Mouse (Mus musculus): ENCODE data around the gene Abca8b.
A peak's percentile ranks its signal among the peaks of the same experiment; 100 is the strongest.
"Not testable (repeated sequence)": the region's sequence is repeated elsewhere in the genome, so short reads cannot be mapped to it uniquely, and the experiment has no call there.

Gene Abca8b

DNA sequence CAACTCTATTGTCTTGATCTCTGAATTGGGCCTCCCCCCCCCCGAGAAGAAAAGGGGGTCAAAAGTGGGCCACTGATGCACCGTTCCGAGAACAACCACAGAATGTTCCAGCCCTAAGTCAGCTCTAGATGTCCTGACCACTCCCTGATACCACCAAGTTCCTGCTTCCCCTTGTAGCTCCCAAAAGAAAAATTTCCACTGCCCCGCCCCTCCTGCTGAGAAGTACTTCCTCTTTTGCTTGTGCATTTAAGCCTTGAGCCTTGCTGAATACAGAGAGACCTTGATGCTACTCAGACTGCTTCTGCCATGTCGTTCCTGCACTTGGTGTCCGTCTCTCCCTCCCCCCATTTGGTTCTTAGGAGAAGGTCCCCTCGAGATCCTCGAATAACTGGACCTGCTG lies 82.5 kb downstream of the Abca8b start:
- not testable (repeated sequence) for DNase-seq

DNA sequence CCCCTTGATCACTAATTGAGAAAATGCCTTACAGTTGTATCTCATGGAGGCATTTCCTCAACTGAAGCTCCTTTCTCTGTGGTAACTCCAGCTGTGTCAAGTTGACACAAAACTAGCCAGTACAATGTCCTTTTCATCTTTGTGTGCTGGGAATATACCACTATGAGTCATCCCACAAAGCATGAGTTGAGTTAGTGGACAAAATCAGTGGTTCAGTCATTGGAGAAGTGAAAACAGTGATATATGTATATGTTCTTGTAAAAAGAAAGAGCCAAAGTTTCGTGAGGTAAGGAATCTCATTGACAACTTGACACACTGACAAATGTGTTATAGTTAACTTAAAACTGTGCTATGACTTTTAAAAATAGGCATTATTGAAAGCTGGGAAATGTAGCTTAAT lies 83.5 kb downstream of the Abca8b start:
- DNase-seq: not testable (repeated sequence)

DNA sequence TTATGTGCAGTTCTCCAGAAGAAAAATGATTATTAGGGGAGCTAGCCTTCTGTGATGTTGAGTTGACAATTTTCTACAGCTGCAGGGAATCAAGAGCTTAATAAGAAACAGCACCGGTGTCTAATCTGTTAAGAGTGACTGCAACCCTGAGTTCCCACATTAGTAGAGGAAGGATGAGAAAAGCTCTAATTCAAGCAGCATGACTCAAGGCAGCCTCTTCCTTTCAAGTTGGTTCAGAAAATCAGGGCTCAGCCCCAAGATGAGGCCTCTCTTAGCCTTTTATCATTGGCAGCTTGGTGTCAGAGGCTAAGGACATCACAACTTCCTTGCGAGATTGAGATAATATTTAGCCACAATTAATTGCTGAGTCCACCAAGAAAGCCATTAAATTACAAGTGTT lies 85.8 kb downstream of the Abca8b start:
- no peak for DNase-seq

DNA sequence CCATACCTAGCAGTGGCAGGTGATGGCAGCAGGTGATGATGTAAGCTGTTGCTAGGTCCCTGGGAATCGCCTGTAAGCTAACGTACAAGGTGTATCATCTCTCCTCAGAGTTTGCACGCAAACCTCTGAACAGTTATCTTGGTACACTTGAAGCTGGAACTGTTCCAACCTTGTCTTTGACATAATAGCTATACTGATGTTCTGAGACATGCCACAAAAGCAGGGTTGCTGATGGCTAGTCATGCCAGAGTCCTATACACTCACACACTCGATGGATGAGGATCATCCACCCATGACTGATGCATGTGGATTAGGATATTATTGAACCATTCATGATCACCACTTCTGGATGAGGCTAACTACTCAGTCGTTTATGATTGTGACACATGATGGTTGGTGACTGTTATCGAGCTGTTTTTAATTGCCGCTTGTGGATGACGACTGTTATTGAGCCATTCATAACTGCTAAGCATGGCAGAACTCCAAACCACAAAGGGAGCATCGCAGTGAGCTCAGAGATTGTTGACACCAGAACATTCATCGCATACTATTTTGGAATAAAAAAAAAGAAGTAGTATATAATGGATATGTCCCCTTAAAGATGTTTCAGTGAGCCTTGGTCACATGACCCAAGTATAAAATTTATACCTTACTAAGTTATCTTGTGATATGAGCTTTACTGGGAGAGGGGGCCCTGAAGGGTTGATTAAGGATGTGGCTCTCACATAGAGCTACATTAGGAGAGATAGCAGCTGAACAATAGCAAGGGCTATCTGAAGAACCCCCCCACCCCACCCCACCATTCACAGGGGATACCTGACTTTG lies 87.2 kb downstream of the Abca8b start:
- DNase-seq: no peak

DNA sequence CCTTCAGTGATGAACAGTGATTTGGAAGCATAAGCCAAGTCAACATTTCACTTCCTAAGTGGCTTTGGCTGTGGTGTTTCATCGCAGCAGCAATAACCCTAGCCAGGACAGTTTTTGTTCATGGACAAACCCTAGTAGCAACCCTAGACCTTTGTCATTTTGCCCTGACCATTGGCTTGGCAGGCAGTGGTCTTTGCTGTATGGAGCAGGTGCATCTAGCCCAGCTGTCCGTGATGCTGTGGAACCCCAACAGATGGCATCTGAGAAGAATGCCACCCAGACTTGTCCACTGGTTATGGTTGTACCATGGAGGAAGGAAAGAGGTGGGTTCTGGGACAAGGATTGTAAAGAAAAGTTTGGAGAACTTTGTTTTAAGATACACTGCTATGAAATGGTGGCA lies 88.1 kb downstream of the Abca8b start:
- DNase-seq: no peak

DNA sequence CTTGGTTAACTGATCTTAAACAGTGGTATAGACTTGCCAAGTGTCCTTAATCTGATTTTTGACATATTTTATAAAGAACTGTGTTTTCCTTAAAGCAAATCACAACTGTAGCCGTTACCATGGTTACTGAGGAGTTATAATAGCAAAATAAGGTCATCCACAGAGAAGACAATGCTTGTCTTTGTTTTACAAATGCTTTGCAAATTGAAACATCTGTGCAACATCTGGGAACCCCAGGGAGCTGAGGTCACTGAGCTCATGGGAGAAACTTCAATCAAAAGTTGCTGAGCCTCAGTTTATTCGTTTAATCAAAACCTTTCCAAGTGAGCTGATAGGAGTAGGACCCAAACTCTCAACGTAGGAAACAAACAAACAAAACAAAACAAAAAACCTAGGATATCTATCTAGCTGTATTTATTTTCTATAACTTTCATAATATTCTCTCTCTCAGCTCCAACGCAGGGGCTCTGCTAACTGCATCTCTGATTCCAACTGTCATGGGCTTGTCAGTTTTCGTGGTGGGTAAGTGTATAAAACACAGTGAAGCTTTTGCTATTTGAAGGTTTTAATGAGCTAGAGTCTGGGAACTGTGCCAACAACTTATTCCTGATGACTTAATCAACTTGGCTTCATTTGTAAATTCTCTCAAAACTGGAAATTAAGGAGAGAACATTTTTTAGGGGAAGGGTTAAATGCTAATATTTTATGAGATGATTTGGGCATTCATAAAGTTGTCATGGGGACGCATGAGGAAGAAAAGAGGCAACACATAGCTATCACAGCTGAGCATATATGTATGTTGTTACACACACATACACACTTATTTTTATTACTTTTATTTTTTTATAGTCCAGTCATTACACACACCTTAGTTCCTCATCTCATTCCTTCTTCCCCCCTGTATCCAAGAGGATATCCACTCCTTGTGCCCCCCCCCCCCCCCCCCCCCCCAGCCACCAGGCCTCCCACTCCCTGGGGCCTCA lies 92.7 kb downstream of the Abca8b start:
- DNase-seq: no peak

DNA sequence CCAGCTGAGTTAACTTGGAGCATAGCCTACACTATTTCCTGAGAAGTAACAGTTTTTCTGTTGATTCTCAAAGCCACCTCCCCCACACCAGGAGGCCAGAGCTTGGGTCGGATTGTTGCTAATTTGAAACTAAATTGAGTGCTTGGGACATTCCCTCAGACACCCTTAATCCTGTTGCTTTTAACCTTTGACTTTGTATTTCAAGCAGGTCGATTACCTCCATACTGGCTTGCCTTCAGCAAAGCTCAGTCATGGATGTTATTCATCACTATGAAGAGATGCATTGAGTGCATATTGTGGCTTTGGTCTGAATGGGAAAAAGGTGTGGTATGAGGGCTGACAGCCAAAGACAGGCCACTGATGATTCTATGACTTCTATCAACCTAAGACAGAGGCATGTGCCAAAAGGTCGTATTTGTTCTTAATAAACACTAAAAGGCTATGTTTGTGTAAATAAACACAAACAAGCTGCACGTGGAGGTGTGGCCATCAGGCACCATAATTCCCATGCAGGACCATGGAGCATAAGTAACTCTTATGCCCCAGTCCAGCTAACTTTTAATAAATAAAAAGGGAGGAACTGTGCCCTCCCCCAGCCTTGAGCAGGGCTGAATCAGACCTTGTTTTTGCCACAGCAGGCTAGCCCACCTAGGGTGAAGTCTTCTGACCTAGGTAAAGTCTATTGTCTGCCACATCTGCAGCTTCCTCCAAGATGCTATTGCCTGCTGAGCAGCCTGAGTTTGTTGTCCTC lies 95.0 kb downstream of the Abca8b start:
- DNase-seq: no peak

DNA sequence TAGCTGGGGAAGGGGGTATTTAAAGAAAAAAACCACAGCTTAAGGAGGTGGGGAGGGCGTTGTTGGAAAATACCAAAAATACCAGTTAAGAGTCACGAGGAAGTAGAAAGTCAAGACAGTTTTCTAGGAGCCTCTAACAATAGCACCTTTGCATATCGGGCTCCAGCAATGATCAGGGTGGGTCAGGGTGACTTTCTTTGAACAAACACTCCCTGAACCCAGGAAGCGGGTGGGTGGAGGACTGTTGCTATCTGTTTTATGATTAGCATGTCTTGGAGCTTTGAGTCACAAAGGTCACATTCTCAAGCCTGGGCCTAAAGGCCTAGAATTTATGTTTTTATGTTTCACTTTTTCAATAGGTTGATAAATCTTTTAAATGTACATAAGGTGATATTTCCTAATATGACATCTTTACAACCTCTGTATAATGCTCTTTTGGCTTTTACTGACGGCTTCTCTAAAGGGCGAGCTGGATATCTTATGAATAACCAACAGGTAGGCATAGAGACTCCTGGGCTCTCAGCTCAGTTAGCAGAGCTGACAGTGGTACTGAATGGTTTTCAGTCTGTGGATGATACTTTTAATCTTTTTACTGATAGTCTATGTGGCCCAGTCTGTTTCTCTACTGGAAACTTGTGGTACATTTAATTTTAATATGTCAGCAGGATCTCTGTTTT lies 96.7 kb downstream of the Abca8b start:
- no peak for DNase-seq

DNA sequence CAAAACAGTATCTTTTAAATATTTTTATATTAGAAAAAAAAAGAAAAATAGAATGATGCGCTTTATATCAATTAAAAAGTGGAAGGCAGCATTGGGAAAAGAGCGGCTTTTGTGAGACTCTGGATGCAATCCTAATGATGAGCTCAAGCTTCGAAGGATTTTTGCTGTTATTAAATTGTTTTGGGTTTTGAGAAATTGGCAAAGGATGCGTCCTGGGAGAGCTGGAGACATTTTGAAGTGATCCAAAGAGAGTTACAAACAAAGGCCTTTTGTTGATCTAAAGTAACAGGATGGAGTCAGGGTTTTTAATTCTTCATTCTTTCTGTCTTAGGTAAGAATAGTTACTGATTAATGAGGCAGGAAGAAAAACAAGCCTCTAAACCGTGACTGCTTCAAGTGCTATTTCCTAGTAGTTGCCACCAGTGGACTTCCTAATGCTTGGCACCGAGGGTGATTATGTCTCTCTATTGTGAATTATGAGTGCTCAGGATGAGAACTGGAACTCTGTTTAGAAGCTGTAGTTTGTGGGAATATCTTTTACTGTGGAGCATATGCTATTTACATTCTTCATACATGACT lies 99.6 kb downstream of the Abca8b start:
- DNase-seq: no peak

DNA sequence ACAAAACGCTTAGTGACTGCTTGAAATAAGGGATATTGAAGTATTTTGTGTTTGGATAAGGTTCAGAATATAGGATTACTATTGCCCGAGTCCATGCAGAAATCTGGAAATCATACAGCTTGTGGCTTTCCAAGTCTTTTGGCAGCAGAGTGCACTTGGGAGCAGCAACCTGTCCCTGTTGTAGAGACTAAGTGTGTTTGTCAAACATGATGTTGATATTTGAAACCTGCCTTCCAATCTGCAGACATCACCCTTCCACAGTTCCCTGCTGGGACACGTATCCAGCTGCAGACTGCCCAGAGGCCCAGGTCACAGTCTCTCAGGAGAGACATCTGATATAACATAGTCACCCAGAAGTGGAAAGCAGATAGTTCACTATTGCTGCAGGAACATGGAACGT lies 100.1 kb downstream of the Abca8b start:
- no peak for DNase-seq

DNA sequence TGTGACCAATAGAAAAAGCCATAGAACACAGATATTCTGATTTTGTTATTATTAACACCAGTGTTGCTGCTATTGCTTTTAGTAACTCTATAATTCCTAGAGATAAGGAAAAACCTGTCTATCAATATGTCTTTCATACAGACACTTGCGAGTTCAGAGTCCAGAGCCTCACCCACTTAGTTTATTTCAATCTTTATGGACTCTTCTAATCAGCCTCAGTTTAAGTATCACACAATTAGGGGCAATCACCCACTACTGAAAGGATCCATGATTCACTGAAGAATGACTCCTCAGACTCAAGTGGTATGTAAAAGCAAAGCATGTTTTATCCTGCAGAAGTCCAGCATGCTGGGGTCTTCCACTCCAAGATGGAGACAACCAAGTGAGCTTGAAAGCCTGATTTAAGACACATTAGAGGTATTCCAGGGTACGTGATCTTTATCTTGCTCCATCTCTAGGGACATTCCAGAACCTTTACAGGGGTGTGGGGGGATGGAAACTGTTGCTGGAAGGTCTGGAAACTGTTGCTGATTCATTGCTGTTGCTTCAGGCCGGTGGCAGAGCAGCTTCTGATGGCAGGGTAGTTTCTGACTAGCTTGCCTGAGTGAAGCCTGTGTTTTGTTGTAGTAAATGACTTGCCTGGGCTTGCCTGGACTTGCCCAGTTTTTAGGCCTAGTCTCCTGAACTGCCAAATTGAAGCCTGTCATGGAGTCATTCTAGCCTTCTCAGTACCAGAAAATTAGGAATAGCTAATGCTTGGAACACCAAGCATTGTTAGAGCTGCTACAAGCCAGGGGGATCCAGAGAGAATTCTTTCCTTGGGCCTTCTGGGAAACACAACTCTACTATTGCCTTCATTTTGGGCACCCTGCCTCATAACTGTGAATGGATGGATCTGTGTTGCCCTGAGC lies 101.5 kb downstream of the Abca8b start:
- no peak for DNase-seq

DNA sequence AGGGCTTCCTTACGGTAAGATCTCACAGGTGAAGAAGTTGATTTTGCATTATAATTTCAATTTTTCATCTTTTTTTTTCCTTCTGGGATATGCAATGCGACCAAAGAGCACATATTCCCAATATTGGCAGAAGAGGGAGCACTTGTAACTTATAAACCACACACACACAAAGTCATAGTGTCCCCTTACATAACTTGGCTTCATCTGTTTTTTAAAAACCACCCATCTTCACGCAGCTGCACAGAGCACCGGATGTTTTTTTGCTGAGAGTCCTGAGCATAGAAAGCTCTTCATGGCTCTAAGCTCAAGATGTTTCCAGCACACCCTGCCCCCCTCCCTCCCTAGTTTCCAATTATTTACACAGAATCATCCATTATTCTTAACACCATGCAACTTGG lies 103.7 kb downstream of the Abca8b start:
- peak in 1 of 2 experiments; percentile 33 for DNase-seq

DNA sequence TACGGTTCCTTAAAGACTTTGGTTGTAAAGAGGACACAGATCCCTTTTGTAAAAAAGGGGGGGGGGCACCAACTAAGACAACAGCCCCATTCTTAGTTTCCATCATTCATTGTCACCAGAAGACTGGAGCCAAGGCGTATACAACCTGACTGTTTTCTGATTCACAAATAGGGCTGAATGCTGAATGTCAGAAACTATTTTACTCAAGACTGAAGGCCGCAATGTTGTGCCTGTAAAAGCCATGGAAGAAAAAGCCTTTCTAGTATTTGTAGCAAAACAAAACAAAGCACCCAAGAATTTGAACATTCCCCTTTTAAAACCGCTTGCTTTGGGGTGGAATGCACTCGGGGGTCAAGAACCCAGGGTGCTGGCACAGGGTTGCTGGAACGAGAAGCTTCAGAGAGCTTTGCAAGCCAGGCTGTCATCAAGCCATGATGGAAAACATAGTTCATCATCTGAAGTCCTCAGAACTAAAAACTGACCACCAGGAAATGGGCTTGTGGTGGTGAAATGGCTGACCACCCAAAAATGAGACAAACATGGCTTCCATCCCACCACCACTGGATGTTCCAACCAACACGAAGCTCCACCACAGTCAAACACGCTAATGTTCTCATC lies 104.2 kb downstream of the Abca8b start:
- peak in 1 of 2 experiments; percentile 29 for DNase-seq

DNA sequence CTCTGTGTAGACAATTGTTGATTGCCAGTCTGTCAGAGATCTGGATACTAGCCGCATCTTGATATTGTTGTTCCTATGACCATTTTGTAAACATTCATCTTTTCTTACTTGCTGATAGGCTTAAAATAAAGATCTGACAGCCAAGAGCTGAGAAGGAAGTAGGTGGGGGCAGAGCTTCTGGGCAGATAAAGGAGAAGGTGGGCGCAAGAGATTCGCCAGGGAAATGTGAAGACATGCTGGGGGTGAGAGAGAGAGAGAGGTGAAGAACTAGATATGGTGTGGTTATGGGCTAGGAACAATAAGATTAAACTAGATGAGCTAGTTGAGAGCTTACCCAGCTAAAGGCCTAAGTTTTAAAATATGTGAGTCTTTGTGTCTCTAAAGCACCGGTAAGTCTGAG lies 106.0 kb downstream of the Abca8b start:
- no peak for DNase-seq

DNA sequence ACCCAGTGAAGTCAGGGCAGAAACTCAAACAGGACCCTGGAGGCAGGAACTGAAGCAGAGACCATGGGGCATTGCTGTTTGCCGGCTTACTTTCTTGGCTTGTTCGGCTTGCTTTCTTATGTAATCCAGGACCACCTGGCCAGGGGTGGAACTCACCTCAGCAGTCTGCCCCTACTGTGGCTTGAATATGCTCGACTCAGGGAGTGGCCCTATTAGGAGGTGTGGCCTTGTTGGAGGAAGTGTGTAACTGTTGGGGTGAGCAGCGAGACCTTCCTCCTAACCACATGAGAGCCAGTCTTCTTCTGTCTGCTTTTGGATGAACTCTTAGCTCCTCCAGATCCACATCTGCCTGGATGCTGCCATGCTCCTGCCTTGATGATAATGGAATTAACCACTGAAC lies 108.9 kb downstream of the Abca8b start:
- no peak for DNase-seq

DNA sequence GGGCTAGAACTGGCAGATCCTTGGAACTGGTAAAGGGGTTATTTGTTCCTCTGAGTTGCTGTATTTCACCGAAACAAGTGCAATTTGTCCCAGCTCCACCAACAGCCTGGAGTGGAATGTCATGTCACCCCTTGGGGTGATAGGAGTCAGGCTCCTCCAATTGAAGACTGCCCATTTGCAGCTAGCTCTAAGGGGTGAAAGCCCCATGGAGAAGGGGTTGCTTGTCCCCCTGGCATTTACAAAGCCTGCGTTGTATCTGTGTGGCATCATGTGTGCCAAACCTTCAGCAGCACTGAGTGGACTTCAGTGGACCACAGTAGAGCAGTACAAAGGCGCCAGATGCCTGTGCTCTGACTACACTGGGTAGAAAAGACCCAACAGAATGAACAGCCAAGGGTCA lies 110.1 kb downstream of the Abca8b start:
- DNase-seq: no peak

DNA sequence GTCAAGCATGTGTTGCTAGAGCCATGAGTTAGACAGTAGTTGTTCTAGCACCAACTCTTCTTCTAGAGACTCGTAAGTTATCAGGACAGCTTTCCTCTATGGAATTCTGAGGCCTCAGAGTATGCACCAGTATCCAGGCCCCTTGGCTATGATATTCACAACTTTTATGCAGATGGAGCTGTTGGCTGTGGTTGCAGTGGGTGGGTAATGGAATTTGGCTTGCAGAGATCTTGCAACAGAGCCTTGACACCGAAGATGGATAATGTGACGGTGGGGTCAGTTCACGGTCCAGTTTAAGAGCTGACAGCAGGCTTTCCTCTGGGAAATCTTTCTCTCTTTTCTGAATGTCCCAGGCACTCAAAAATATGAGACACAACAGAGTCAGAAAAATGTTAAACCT lies 110.8 kb downstream of the Abca8b start:
- peak; percentile 63 to 83 for DNase-seq

DNA sequence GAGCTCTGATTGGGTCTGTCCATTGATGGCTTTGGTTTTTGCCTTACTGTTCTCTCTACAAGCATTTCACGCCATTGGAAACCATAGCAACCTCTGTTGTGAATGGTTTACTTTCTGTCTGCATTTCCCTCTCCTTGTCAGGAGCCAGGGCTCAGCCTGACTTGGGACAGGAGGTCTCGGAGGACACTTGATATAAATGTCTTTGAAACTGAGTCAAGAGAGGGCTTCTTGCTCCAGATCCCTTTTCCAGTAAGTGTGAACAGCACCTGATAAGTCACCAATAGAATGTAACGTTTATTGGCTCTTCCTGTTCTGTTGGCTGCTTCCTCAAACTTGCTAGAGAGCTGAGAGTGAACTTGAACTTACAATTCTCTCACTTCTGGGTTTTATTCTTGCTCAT lies 111.5 kb downstream of the Abca8b start:
- no peak for DNase-seq
